Mouse (Mus musculus): ENCODE data around the gene Gas1. TPM values are rescaled to one million over a fixed set of nuclear protein-coding genes. Genes with fewer than 3 reads are reported as not detected.
A peak's percentile ranks its signal among the peaks of the same experiment; 100 is the strongest.

The Gas1 gene
- polyA plus RNA-seq, 1 experiment, result 9.3 TPM

- Histone ChIP-seq H3K27ac (ENCODE audit: insufficient read depth, low read length) (no peak overlapping the region), H3K4me3 (ENCODE audit: insufficient read depth, low read length) (no peak overlapping the region), H3K4me1 (ENCODE audit: control insufficient read depth, insufficient read depth, low read length) (no peaks in the 10 kb centered on the region)
- TF ChIP-seq CTCF (IDR thresholded peaks at IDR 0.05; ENCODE audit: extremely low read depth, insufficient read depth, low read length) (no peak), POLR2A (IDR thresholded peaks at IDR 0.05; ENCODE audit: extremely low read depth, insufficient read depth, low read length) (no peak)
These were observed 12.8 kb upstream of the Gas1 start for GRCm38 (mm10) chr13:60189923-60190322.

- no peak overlapping the region for H3K27ac ChIP-seq (ENCODE audit: insufficient read depth, low read length)
- H3K4me3 ChIP-seq (ENCODE audit: insufficient read depth, low read length), result no peak overlapping the region
- H3K4me1 ChIP-seq (ENCODE audit: control insufficient read depth, insufficient read depth, low read length), result no peaks in the 10 kb centered on the region
- TF ChIP-seq CTCF (IDR thresholded peaks at IDR 0.05; ENCODE audit: extremely low read depth, insufficient read depth, low read length) (no peak), POLR2A (IDR thresholded peaks at IDR 0.05; ENCODE audit: extremely low read depth, insufficient read depth, low read length) (no peak)
These were observed 11.8 kb upstream of the Gas1 start for GRCm38 (mm10) chr13:60188952-60189351.

GRCm38 (mm10) chr13:60187276-60187675 is 10.1 kb upstream of the Gas1 start:
- Histone ChIP-seq H3K27ac (ENCODE audit: insufficient read depth, low read length) (no peak overlapping the region), H3K4me1 (ENCODE audit: control insufficient read depth, insufficient read depth, low read length) (no peaks in the 10 kb centered on the region), H3K4me3 (ENCODE audit: insufficient read depth, low read length) (no peak overlapping the region)
- TF ChIP-seq POLR2A (IDR thresholded peaks at IDR 0.05; ENCODE audit: extremely low read depth, insufficient read depth, low read length) (no peak), CTCF (IDR thresholded peaks at IDR 0.05; ENCODE audit: extremely low read depth, insufficient read depth, low read length) (no peak)

GRCm38 (mm10) chr13:60182346-60182745 is 5.2 kb upstream of the Gas1 start:
- no peak overlapping the region for H3K27ac ChIP-seq (ENCODE audit: insufficient read depth, low read length)
- no peak overlapping the region for H3K4me3 ChIP-seq (ENCODE audit: insufficient read depth, low read length)
- TF ChIP-seq POLR2A (IDR thresholded peaks at IDR 0.05; ENCODE audit: extremely low read depth, insufficient read depth, low read length), result no peak
- TF ChIP-seq CTCF (IDR thresholded peaks at IDR 0.05; ENCODE audit: extremely low read depth, insufficient read depth, low read length), result no peak
- H3K4me1 ChIP-seq (ENCODE audit: control insufficient read depth, insufficient read depth, low read length), result no peaks in the 10 kb centered on the region

- TF ChIP-seq CTCF (IDR thresholded peaks at IDR 0.05; ENCODE audit: extremely low read depth, insufficient read depth, low read length), result no peak
- no peak for TF ChIP-seq POLR2A (IDR thresholded peaks at IDR 0.05; ENCODE audit: extremely low read depth, insufficient read depth, low read length)
- no peaks in the 10 kb centered on the region for H3K4me1 ChIP-seq (ENCODE audit: control insufficient read depth, insufficient read depth, low read length)
- H3K4me3 ChIP-seq (ENCODE audit: insufficient read depth, low read length), result no peak overlapping the region
- H3K27ac ChIP-seq (ENCODE audit: insufficient read depth, low read length), result no peak overlapping the region
These were observed 2.5 kb upstream of the Gas1 start for GRCm38 (mm10) chr13:60179641-60180040.

- Histone ChIP-seq H3K4me3 (ENCODE audit: insufficient read depth, low read length) (peak overlapping the region; percentile 30), H3K4me1 (ENCODE audit: control insufficient read depth, insufficient read depth, low read length) (no peaks in the 10 kb centered on the region), H3K27ac (ENCODE audit: insufficient read depth, low read length) (no peak overlapping the region)
- TF ChIP-seq POLR2A (IDR thresholded peaks at IDR 0.05; ENCODE audit: extremely low read depth, insufficient read depth, low read length) (no peak), CTCF (IDR thresholded peaks at IDR 0.05; ENCODE audit: extremely low read depth, insufficient read depth, low read length) (peak; percentile 97)
These were observed 1.3 kb upstream of the Gas1 start for GRCm38 (mm10) chr13:60178416-60178815.

- no peaks in the 10 kb centered on the region for H3K4me1 ChIP-seq (ENCODE audit: control insufficient read depth, insufficient read depth, low read length)
- H3K27ac ChIP-seq (ENCODE audit: insufficient read depth, low read length), result no peak overlapping the region
- TF ChIP-seq CTCF (IDR thresholded peaks at IDR 0.05; ENCODE audit: extremely low read depth, insufficient read depth, low read length) (no peak), POLR2A (IDR thresholded peaks at IDR 0.05; ENCODE audit: extremely low read depth, insufficient read depth, low read length) (no peak)
- peak overlapping the region; percentile 38 for H3K4me3 ChIP-seq (ENCODE audit: insufficient read depth, low read length)
These were observed 589 bp upstream of the Gas1 start for GRCm38 (mm10) chr13:60177797-60178110.

- no peak for TF ChIP-seq CTCF (IDR thresholded peaks at IDR 0.05; ENCODE audit: extremely low read depth, insufficient read depth, low read length)
- Histone ChIP-seq H3K4me1 (ENCODE audit: control insufficient read depth, insufficient read depth, low read length) (no peaks in the 10 kb centered on the region), H3K27ac (ENCODE audit: insufficient read depth, low read length) (0 out of 2 replicates have a peak overlapping the region, but pooled peaks have one; percentile 61), H3K4me3 (ENCODE audit: insufficient read depth, low read length) (peak overlapping the region; percentile 38)
These were observed 424 bp downstream of the Gas1 start for GRCm38 (mm10) chr13:60176776-60177105.

- H3K4me1 ChIP-seq (ENCODE audit: control insufficient read depth, insufficient read depth, low read length), result no peaks in the 10 kb centered on the region
- TF ChIP-seq POLR2A (IDR thresholded peaks at IDR 0.05; ENCODE audit: extremely low read depth, insufficient read depth, low read length), result no peak
- TF ChIP-seq CTCF (IDR thresholded peaks at IDR 0.05; ENCODE audit: extremely low read depth, insufficient read depth, low read length), result no peak
- H3K27ac ChIP-seq (ENCODE audit: insufficient read depth, low read length), result peak overlapping the region; percentile 61; the same call in 1 of the 2 replicates
- H3K4me3 ChIP-seq (ENCODE audit: insufficient read depth, low read length), result peak overlapping the region; percentile 38
These were observed 909 bp downstream of the Gas1 start for GRCm38 (mm10) chr13:60176136-60176775.

- Histone ChIP-seq H3K4me3 (ENCODE audit: insufficient read depth, low read length) (peak overlapping the region; percentile 38), H3K4me1 (ENCODE audit: control insufficient read depth, insufficient read depth, low read length) (no peaks in the 10 kb centered on the region), H3K27ac (ENCODE audit: insufficient read depth, low read length) (peak overlapping the region; percentile 9; the same call in 1 of the 2 replicates)
- TF ChIP-seq CTCF (IDR thresholded peaks at IDR 0.05; ENCODE audit: extremely low read depth, insufficient read depth, low read length), result no peak
- no peak for TF ChIP-seq POLR2A (IDR thresholded peaks at IDR 0.05; ENCODE audit: extremely low read depth, insufficient read depth, low read length)
These were observed 1.6 kb downstream of the Gas1 start for GRCm38 (mm10) chr13:60175490-60176135.

All from cortical plate, adult 2 months (tissue).